Mouse (Mus musculus) G1E (cell line): ENCODE data around the gene Ovch2. TPM values are rescaled to one million over a fixed set of nuclear protein-coding genes. Genes with fewer than 3 reads are reported as not detected.

Source experiments
- ATAC-seq: 2 replicates; pipeline ENCODE4 v1.8.0; 2016; ENCODE audit warnings: mild to moderate bottlenecking; ENCODE audit not compliant: insufficient number of reproducible peaks, poor library complexity, low FRiP score, severe bottlenecking; ENCODE audit errors: extremely low read depth
- DNase-seq: peaks from one replicate; pipeline ENCODE4 v3.0.0; 2012; ENCODE audit warnings: low spot score
- H3K27me3 ChIP-seq: 2 replicates; pipeline ENCODE4 v1.6.1; 2012; ENCODE audit warnings: mild to moderate bottlenecking, low read length, inconsistent platforms; ENCODE audit not compliant: insufficient read depth
- H3K36me3 ChIP-seq: replicated peaks from 2 replicates; pipeline ENCODE3; 2012; ENCODE audit warnings: mild to moderate bottlenecking, inconsistent platforms
- H3K4me1 ChIP-seq: 2 replicates; pipeline ENCODE4 v1.6.1; 2012; ENCODE audit warnings: low read depth, low read length, inconsistent platforms, mixed read lengths; ENCODE audit not compliant: insufficient read depth
- H3K4me3 ChIP-seq: 2 replicates; pipeline ENCODE4 v1.5.1; 2012; ENCODE audit warnings: low read depth, mild to moderate bottlenecking, inconsistent platforms, low read length, moderate library complexity, mixed read lengths
- H3K9me3 ChIP-seq: replicated peaks from 2 replicates; pipeline ENCODE4 v1.6.1; 2012; ENCODE audit warnings: inconsistent platforms
- CTCF ChIP-seq: IDR thresholded peaks from 2 replicates; pipeline ENCODE4 v1.5.1; 2012; ENCODE audit warnings: low read depth, low read length, inconsistent platforms, mixed read lengths
- GATA1 ChIP-seq: IDR thresholded peaks from 2 replicates; pipeline ENCODE4 v1.6.1; 2012; ENCODE audit warnings: borderline replicate concordance, low read length, inconsistent platforms, mixed read lengths
- GATA2 ChIP-seq: IDR thresholded peaks from 2 replicates; pipeline ENCODE4 v1.6.1; 2012; ENCODE audit warnings: low read depth, low read length, inconsistent platforms, borderline replicate concordance
- POLR2AphosphoS5 ChIP-seq: IDR thresholded peaks from 2 replicates; pipeline ENCODE4 v1.6.1; 2012; ENCODE audit warnings: low read depth, low read length, inconsistent platforms; ENCODE audit not compliant: insufficient replicate concordance
- TAL1 ChIP-seq: conservative IDR thresholded peaks from 2 replicates; pipeline ENCODE4 v1.6.1; 2012; ENCODE audit warnings: low read depth, low read length, inconsistent platforms, mixed read lengths
- polyA plus RNA-seq: library from polyadenylated mRNA; stranded (reverse); fragments of >175 nt; gene quantifications from 2 replicates; pipeline ENCODE4 v1.2.3, GENCODE M21; 2012
- total RNA-seq, 2 experiments: library from RNA; stranded (forward) in 1 of 2; stranded (reverse) in 1 of 2; fragments of 200-1000 nt in 1 of 2; fragments of >200 nt in 1 of 2; fragmentation: Nextera tagmentation in 1 of 2; gene quantifications; 2 replicates each; pipeline ENCODE4 v1.2.3; 2014 to 2017

Ovch2 gene
- total and polyA plus RNA-seq, 3 experiments, result not detected

GRCm38 (mm10) chr7:107802138-107802537, 1.1 kb upstream of the Ovch2 start:
- ATAC-seq, result no peak
- TF ChIP-seq POLR2AphosphoS5, result no peak
- TF ChIP-seq GATA2, result no peak
- TF ChIP-seq TAL1, result no peak
- no peak for TF ChIP-seq CTCF
- no peak for TF ChIP-seq GATA1
- Histone ChIP-seq H3K4me1 (no peaks in the 10 kb centered on the region), H3K36me3 (no peaks in the 10 kb centered on the region), H3K27me3 (no peaks in the 10 kb centered on the region), H3K9me3 (peaks cover 6% of the 10 kb centered on the region), H3K4me3 (no peak overlapping the region)
- no peak for DNase-seq

DNA sequence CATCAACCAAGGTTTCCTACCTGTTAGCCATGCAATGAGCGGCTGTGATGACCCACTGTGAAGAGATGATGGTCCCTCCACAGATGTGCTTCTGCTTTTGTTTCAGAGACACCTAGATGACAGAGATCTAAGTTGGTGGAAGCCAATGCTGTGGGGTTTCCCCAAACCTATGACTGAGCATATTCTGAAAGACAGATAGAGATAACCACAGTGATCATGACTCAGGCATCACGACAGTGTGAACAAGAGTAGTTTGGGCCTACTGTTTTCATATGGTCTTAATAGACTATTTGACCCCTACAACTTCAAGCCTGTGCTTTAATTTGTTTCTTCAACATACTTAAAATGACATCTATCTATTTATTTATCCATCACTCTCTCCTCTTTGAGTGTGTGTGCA, 4.5 kb downstream of the Ovch2 start:
- Histone ChIP-seq H3K4me3 (no peak overlapping the region), H3K4me1 (no peaks in the 10 kb centered on the region), H3K36me3 (no peaks in the 10 kb centered on the region), H3K27me3 (no peaks in the 10 kb centered on the region), H3K9me3 (peaks cover 3% of the 10 kb centered on the region; the same call in 1 of the 2 replicates)
- TF ChIP-seq GATA2 (no peak), CTCF (no peak), GATA1 (no peak), TAL1 (no peak), POLR2AphosphoS5 (no peak)
- ATAC-seq (no peak), DNase-seq (no peak)

- Histone ChIP-seq H3K36me3 (no peaks in the 10 kb centered on the region), H3K27me3 (no peaks in the 10 kb centered on the region), H3K9me3 (peaks cover 12% of the 10 kb centered on the region), H3K4me3 (no peak overlapping the region), H3K4me1 (no peaks in the 10 kb centered on the region)
- TF ChIP-seq POLR2AphosphoS5 (no peak), TAL1 (no peak), GATA1 (no peak), GATA2 (no peak), CTCF (no peak)
- DNase-seq (no peak), ATAC-seq (no peak)
Observed at GRCm38 (mm10) chr7:107787977-107788620, 12.9 kb downstream of the Ovch2 start.

GRCm38 (mm10) chr7:107779611-107780010, 21.4 kb downstream of the Ovch2 start:
- H3K4me3 ChIP-seq, result no peak overlapping the region
- H3K36me3 ChIP-seq, result no peaks in the 10 kb centered on the region
- H3K9me3 ChIP-seq, result peaks cover 13% of the 10 kb centered on the region
- no peaks in the 10 kb centered on the region for H3K4me1 ChIP-seq
- TF ChIP-seq CTCF, result no peak
- no peak for TF ChIP-seq GATA2
- TF ChIP-seq POLR2AphosphoS5, result no peak
- TF ChIP-seq TAL1, result no peak
- TF ChIP-seq GATA1, result no peak
- H3K27me3 ChIP-seq, result no peaks in the 10 kb centered on the region
- DNase-seq (no peak), ATAC-seq (no peak)

DNA sequence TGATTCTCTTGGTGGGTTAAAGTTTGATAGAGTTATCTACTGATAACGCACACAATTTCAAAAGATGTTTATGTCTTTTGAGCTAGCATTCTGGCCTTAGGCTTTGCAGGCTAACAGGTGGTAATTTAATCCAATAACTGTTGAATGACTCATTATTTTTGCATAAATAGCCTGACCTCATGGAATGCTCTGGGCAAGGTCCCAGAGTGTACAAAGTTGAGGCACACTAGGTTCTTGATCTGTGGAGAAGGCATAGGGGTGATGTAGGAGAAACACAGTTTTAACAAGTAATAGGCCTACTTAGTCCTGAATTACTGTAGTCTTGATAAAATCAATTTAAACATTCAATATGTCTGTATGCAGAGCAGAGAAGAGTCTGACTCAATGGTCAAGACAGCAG, 22.8 kb downstream of the Ovch2 start:
- H3K36me3 ChIP-seq, result no peaks in the 10 kb centered on the region
- no peak for ATAC-seq

DNA sequence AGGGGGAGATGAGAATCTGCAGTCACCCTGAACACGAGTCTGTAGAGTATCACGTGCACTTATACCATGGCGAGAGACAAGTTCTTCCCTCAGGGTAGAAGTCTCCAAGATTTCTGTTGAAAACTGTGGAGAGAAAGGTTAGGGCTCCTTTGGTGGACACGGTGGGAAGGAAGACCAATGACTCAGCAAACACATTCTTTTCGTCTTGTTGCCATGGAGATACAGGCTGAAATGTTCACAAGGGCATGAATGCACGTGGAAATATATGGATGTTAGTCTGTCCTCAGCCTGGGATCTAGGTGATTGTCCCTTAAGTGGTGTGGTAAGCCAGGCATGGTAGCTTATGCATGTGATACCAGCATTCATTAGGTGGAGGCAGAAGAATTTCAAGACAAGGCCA, 30.2 kb downstream of the Ovch2 start:
- Histone ChIP-seq H3K36me3 (no peaks in the 10 kb centered on the region), H3K9me3 (peaks cover 12% of the 10 kb centered on the region), H3K27me3 (no peaks in the 10 kb centered on the region), H3K4me1 (no peaks in the 10 kb centered on the region), H3K4me3 (no peak overlapping the region)
- no peak for DNase-seq
- no peak for ATAC-seq
- no peak for TF ChIP-seq GATA2
- no peak for TF ChIP-seq GATA1
- TF ChIP-seq CTCF, result no peak

More for the DNA sequence above, 22.8 kb downstream of the Ovch2 start:
- H3K9me3 ChIP-seq, result peaks cover 11% of the 10 kb centered on the region
- no peak for DNase-seq
- no peaks in the 10 kb centered on the region for H3K27me3 ChIP-seq
- no peak overlapping the region for H3K4me3 ChIP-seq
- no peak for TF ChIP-seq GATA1
- no peaks in the 10 kb centered on the region for H3K4me1 ChIP-seq
